Mouse (Mus musculus) neural tube, embryonic 15.5 days (tissue): ENCODE measurements around the gene Gpr83. TPM values are rescaled to one million over a fixed set of nuclear protein-coding genes. Genes with fewer than 3 reads are reported as not detected.

Source experiments
- ATAC-seq: fragments of 200-750 bp; cut with Nextera tagmentation; 2 replicates; pipeline ENCODE4 v1.8.0; 2017; ENCODE audit warnings: mild to moderate bottlenecking, moderate TSS enrichment, moderate library complexity; ENCODE audit not compliant: low FRiP score
- H3K27ac ChIP-seq: fragments of 300-500 bp; sonication (generic); replicated peaks from 2 replicates; pipeline ENCODE4 v1.5.1; 2015; ENCODE audit warnings: mild to moderate bottlenecking, inconsistent platforms
- H3K27me3 ChIP-seq: fragments of 300-500 bp; sonication (generic); replicated peaks from 2 replicates; pipeline ENCODE4 v1.6.1; 2015; ENCODE audit warnings: inconsistent platforms
- H3K36me3 ChIP-seq: fragments of 300-500 bp; sonication (generic); 2 replicates; pipeline ENCODE4 v1.6.1; 2015; ENCODE audit warnings: inconsistent platforms
- H3K4me1 ChIP-seq: fragments of 300-500 bp; sonication (generic); 2 replicates; pipeline ENCODE4 v1.6.1; 2015; ENCODE audit warnings: inconsistent platforms
- H3K4me2 ChIP-seq: fragments of 300-500 bp; sonication (generic); 2 replicates; pipeline ENCODE4 v1.6.1; 2015; ENCODE audit warnings: inconsistent platforms, mild to moderate bottlenecking, moderate library complexity
- H3K4me3 ChIP-seq: fragments of 300-500 bp; sonication (generic); replicated peaks from 2 replicates; pipeline ENCODE4 v1.5.1; 2015; ENCODE audit warnings: mild to moderate bottlenecking, inconsistent platforms
- H3K9ac ChIP-seq: fragments of 300-500 bp; sonication (generic); replicated peaks from 2 replicates; pipeline ENCODE4 v1.6.1; 2015; ENCODE audit warnings: mild to moderate bottlenecking, inconsistent platforms
- H3K9me3 ChIP-seq: fragments of 300-500 bp; sonication (generic); replicated peaks from 2 replicates; pipeline ENCODE4 v1.6.1; 2016; ENCODE audit warnings: inconsistent platforms
- WGBS: fragments of 180-500 bp; shearing (Covaris S2); methylation state at CpG from one replicate; pipeline ENCODE4 v1.1.7; 2015; ENCODE audit warnings: mixed read lengths; 5-methylcytosine and 5-hydroxymethylcytosine counted together
- polyA plus RNA-seq: library from polyadenylated mRNA; unstranded; fragments of >200 nt; fragmentation: Nextera tagmentation; extraction: Ambion mirVana; gene quantifications from 2 replicates; pipeline ENCODE4 v1.2.1, GENCODE M21; 2015

The Gpr83 gene
- polyA plus RNA-seq, 1 experiment from 2014 or later = 1.1 TPM

DNA sequence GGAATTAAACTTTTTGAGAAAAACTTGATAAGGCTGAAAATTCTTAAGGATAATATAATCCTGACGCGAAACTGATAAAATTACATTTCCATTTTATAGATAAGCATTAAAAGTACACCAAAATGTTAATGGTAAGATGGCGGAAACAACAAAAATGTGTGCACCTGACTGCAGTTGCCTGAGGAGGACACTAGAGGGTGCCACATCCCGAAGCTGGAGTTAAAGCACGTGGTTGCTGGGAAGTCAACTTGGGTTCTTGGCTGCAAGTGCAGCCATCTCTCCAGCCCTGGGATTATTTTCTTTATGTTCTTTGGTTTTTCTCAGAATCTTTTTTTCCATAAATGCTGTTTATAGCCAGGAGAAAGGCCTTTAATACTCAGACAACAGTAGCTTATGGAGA, 13.6 kb upstream of the Gpr83 start:
- Histone ChIP-seq H3K4me1 (0 out of 2 replicates have a peak, but pooled peaks cover 4% of the 10 kb centered on the region), H3K9me3 (no peaks in the 10 kb centered on the region), H3K4me3 (no peak overlapping the region), H3K36me3 (no peaks in the 10 kb centered on the region), H3K27me3 (no peaks in the 10 kb centered on the region), H3K4me2 (no peak overlapping the region), H3K27ac (no peak overlapping the region), H3K9ac (no peak overlapping the region)
- no peak for ATAC-seq
- 46% methylated on average over 5 of the region's 5 CpGs for WGBS

- no peaks in the 10 kb centered on the region for H3K9me3 ChIP-seq
- no peaks in the 10 kb centered on the region for H3K27me3 ChIP-seq
- WGBS = 70% methylated on average over 1 of the region's 1 CpGs
- no peak overlapping the region for H3K4me2 ChIP-seq
- H3K9ac ChIP-seq = no peak overlapping the region
- no peaks in the 10 kb centered on the region for H3K36me3 ChIP-seq
- no peak overlapping the region for H3K27ac ChIP-seq
- no peak for ATAC-seq
- H3K4me3 ChIP-seq = no peak overlapping the region
- H3K4me1 ChIP-seq = no peaks in the 10 kb centered on the region
These were observed 11.6 kb upstream of the Gpr83 start for GRCm38 (mm10) chr9:14848267-14848935.

- H3K4me2 ChIP-seq = no peak overlapping the region
- H3K9me3 ChIP-seq = no peaks in the 10 kb centered on the region
- H3K9ac ChIP-seq = no peak overlapping the region
- peaks cover 14% of the 10 kb centered on the region for H3K27me3 ChIP-seq
- no peak overlapping the region for H3K4me3 ChIP-seq
- H3K36me3 ChIP-seq = no peaks in the 10 kb centered on the region
- ATAC-seq = peak; percentile 38; the same call in 1 of the 2 replicates
- no peak overlapping the region for H3K27ac ChIP-seq
- H3K4me1 ChIP-seq = peaks cover under 1% of the 10 kb centered on the region; the same call in 1 of the 2 replicates
- WGBS = 58% methylated on average over 4 of the region's 4 CpGs
These were observed 5.4 kb upstream of the Gpr83 start for GRCm38 (mm10) chr9:14854585-14854984.

DNA sequence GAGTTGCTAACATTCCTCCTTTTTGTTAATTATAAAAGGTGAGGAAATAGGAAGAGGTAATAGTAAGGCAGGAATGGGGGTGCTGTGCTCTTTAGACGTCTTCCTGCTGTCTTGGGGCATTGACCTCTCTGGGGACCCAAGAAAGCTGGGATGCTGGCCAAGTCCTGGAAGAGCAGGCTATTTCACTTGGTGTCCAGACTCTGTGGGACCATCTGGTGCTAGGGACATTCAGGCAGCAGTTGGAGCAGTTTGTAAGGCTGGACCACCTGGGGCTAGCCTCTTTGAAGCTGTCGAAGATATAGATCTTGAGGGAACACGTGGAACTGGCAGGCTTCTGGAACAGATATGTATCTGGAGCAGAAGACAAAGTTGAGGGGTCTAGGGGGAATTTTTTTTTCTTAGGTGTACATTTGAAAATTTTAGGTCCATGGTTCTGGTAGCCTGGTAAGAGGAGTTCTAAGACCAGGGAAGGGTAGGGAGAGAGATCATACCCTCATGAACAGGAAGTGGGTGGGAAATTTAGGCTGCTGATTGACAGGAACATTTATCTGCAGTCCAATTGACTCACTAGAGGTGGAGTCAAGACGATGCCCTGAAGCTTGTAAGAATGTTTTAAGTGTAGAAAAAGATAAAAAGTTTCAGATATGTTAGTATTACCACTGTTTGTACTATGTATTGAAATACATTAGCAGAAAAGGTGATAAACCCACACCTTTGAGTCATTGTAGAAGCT, 2.9 kb upstream of the Gpr83 start:
- no peaks in the 10 kb centered on the region for H3K36me3 ChIP-seq
- WGBS = 52% methylated on average over 4 of the region's 4 CpGs
- ATAC-seq = no peak
- H3K4me3 ChIP-seq = no peak overlapping the region
- H3K9me3 ChIP-seq = no peaks in the 10 kb centered on the region
- no peak overlapping the region for H3K27ac ChIP-seq
- peaks cover 30% of the 10 kb centered on the region for H3K27me3 ChIP-seq
- no peak overlapping the region for H3K4me2 ChIP-seq
- H3K9ac ChIP-seq = no peak overlapping the region
- H3K4me1 ChIP-seq = peaks cover 12% of the 10 kb centered on the region

DNA sequence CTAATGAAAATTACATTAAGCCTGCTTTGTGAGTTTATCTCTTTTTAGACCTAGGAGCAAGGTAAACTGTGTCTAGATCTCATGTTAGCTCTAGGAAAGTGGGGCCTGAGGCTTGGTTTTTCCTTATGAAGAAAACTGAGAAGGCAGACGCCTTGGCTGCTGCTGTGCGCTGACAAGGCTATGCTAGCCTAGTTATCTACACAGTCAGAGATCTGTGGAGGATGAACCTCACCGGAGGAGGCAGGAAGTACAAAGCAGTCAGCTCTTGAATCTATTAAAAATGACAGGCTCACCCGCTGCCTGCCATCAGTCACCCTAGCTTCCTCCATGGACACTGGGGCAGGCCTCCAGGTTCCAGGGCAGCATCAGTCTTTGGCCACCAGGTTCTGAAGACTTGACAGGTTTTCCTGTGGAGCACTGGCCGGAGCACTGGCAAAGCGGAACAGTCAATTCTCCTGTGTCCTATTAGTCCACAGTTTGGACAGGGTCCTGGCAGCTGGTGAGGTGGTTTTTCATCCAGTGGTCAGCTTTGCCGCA, 1.8 kb upstream of the Gpr83 start:
- ATAC-seq = no peak
- H3K27me3 ChIP-seq = peaks cover 31% of the 10 kb centered on the region
- WGBS = 83% methylated on average over 7 of the region's 7 CpGs
- no peak overlapping the region for H3K4me3 ChIP-seq
- H3K9me3 ChIP-seq = no peaks in the 10 kb centered on the region
- no peak overlapping the region for H3K9ac ChIP-seq
- H3K27ac ChIP-seq = no peak overlapping the region
- H3K36me3 ChIP-seq = no peaks in the 10 kb centered on the region
- peaks cover 12% of the 10 kb centered on the region for H3K4me1 ChIP-seq
- no peak overlapping the region for H3K4me2 ChIP-seq

GRCm38 (mm10) chr9:14858782-14859181, 1.2 kb upstream of the Gpr83 start:
- Histone ChIP-seq H3K36me3 (no peaks in the 10 kb centered on the region), H3K4me1 (peaks cover 12% of the 10 kb centered on the region), H3K9ac (no peak overlapping the region), H3K4me2 (no peak overlapping the region), H3K9me3 (no peaks in the 10 kb centered on the region), H3K27me3 (peaks cover 31% of the 10 kb centered on the region), H3K4me3 (no peak overlapping the region), H3K27ac (no peak overlapping the region)
- no peak for ATAC-seq
- WGBS = 87% methylated on average over 3 of the region's 3 CpGs

DNA sequence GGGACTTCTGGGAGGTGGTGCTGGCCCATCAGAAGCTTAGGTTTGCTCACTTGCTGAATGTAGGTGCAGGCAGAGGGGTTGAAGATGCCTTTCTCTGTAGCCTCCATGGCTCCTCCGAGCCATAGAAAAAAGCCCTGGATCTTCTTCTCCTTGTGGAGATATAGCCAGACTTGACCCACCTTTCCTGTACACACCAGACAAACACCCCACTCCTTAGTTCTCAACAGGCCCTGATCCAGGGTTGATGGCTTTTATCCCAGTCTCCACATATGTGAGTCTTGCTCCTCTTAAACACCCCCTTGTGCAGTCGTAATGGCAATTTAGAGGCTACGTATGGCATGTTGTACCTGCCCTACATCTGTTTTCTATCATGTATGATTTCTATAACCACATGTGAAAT, 3.1 kb downstream of the Gpr83 start:
- no peak overlapping the region for H3K4me3 ChIP-seq
- H3K27ac ChIP-seq = no peak overlapping the region
- H3K4me2 ChIP-seq = no peak overlapping the region
- 94% methylated on average over 3 of the region's 3 CpGs for WGBS
- H3K4me1 ChIP-seq = peaks cover 12% of the 10 kb centered on the region
- H3K36me3 ChIP-seq = no peaks in the 10 kb centered on the region
- H3K27me3 ChIP-seq = peaks cover 31% of the 10 kb centered on the region
- H3K9ac ChIP-seq = no peak overlapping the region
- no peaks in the 10 kb centered on the region for H3K9me3 ChIP-seq
- ATAC-seq = no peak

- Histone ChIP-seq H3K9me3 (no peaks in the 10 kb centered on the region), H3K4me3 (no peak overlapping the region), H3K9ac (no peak overlapping the region), H3K27me3 (peaks cover 16% of the 10 kb centered on the region), H3K36me3 (no peaks in the 10 kb centered on the region), H3K4me1 (peaks cover 10% of the 10 kb centered on the region), H3K27ac (no peak overlapping the region), H3K4me2 (no peak overlapping the region)
- ATAC-seq = no peak
- WGBS = 82% methylated on average over 9 of the region's 9 CpGs
These were observed 4.7 kb downstream of the Gpr83 start for GRCm38 (mm10) chr9:14864726-14865125.

GRCm38 (mm10) chr9:14866957-14867356, 6.9 kb downstream of the Gpr83 start:
- Histone ChIP-seq H3K9ac (no peak overlapping the region), H3K4me2 (no peak overlapping the region), H3K27me3 (peaks cover 2% of the 10 kb centered on the region; the same call in 1 of the 2 replicates), H3K4me3 (no peak overlapping the region), H3K9me3 (no peaks in the 10 kb centered on the region), H3K27ac (no peak overlapping the region), H3K36me3 (no peaks in the 10 kb centered on the region), H3K4me1 (peaks cover 2% of the 10 kb centered on the region; the same call in 1 of the 2 replicates)
- 42% methylated on average over 7 of the region's 7 CpGs for WGBS
- peak; percentile 64; the same call in 1 of the 2 replicates for ATAC-seq

GRCm38 (mm10) chr9:14868326-14868725, 8.3 kb downstream of the Gpr83 start:
- ATAC-seq = no peak
- Histone ChIP-seq H3K9me3 (no peaks in the 10 kb centered on the region), H3K9ac (no peak overlapping the region), H3K36me3 (no peaks in the 10 kb centered on the region), H3K4me3 (no peak overlapping the region), H3K27ac (no peak overlapping the region), H3K4me1 (peaks cover 13% of the 10 kb centered on the region), H3K4me2 (no peak overlapping the region), H3K27me3 (no peaks in the 10 kb centered on the region)
- 97% methylated on average over 8 of the region's 8 CpGs for WGBS

DNA sequence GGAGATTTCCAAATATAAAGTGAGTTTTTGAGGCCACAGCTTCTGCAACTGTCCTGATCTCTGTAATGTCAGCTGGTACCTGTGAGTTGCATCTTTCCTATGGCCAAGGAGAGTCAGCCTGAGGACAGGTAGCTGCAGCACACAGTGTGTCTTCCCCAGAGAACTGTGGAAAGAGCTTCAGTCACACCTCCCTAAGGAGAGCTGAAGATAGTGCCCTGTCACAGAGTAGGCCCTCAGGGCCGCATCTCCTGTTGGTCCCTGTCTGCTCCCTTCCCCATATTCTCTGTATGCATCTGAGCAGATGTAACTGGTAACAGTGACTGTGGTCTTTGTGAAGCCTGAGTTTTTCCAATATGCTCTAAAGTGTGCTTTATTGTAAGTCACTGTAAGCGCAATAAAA, 10.4 kb downstream of the Gpr83 start:
- Histone ChIP-seq H3K27me3 (no peaks in the 10 kb centered on the region), H3K4me1 (peaks cover 13% of the 10 kb centered on the region), H3K36me3 (no peaks in the 10 kb centered on the region), H3K9ac (no peak overlapping the region), H3K4me3 (no peak overlapping the region), H3K4me2 (no peak overlapping the region), H3K9me3 (no peaks in the 10 kb centered on the region), H3K27ac (no peak overlapping the region)
- 95% methylated on average over 2 of the region's 2 CpGs for WGBS
- ATAC-seq = no peak

DNA sequence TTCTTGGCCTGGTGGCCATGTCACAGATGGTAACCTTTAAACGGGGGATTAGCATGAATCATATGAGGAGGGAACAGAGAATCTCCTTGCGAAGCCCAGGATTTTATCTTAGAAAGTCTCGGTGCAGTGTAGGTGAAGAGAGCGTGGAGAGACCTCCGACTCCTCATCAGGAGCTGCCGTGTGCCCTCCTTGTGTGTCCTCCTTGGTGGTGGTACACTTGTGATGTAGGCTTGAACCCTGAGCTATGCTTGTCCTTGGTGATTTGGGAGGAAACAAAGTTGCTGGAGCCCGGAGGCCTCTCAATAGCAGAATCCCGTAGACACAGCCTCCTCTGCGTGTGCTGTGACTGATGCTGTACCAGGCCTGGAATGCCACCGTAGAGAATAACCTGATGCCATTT, 10.8 kb downstream of the Gpr83 start:
- Histone ChIP-seq H3K4me2 (no peak overlapping the region), H3K27ac (no peak overlapping the region), H3K27me3 (no peaks in the 10 kb centered on the region), H3K9me3 (no peaks in the 10 kb centered on the region), H3K4me1 (peaks cover 13% of the 10 kb centered on the region), H3K4me3 (no peak overlapping the region), H3K9ac (no peak overlapping the region), H3K36me3 (no peaks in the 10 kb centered on the region)
- 91% methylated on average over 10 of the region's 10 CpGs for WGBS
- ATAC-seq = no peak
